Mouse (Mus musculus): Measurements from ENCODE around the gene Ntrk3.

Ntrk3 gene

GRCm38 (mm10) chr7:78248119-78248642, 489.6 kb downstream of the Ntrk3 start:
- in situ Hi-C loops (cut with MseI, MboI), result no loop called here

GRCm38 (mm10) chr7:78239012-78239411, 498.8 kb downstream of the Ntrk3 start:
- in situ Hi-C loops (cut with MseI, MboI), result no loop called here

- in situ Hi-C loops (cut with MseI, MboI), result no loop called here
These were observed 516.1 kb downstream of the Ntrk3 start for GRCm38 (mm10) chr7:78221668-78222067.

DNA sequence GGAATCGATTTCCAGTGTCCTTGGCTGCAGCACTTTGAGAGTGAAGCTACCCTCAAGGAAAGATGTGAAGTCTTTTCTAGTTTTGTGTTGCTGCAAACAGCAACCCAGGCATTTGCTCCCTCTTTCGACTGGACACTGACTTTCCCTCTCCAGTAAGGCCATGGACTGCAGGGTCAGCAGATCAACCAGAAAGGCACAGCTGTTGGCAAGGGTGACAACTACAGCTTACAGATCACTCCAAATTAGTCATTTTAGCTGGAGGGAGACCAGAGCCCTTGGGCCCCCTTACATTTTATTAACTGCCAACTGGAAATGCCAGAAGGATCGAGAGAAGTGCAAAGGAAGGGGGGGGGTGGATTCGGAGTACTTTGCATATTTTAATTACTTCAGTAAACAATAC, 516.9 kb downstream of the Ntrk3 start:
- in situ Hi-C loops (cut with MseI, MboI), result no loop called here

DNA sequence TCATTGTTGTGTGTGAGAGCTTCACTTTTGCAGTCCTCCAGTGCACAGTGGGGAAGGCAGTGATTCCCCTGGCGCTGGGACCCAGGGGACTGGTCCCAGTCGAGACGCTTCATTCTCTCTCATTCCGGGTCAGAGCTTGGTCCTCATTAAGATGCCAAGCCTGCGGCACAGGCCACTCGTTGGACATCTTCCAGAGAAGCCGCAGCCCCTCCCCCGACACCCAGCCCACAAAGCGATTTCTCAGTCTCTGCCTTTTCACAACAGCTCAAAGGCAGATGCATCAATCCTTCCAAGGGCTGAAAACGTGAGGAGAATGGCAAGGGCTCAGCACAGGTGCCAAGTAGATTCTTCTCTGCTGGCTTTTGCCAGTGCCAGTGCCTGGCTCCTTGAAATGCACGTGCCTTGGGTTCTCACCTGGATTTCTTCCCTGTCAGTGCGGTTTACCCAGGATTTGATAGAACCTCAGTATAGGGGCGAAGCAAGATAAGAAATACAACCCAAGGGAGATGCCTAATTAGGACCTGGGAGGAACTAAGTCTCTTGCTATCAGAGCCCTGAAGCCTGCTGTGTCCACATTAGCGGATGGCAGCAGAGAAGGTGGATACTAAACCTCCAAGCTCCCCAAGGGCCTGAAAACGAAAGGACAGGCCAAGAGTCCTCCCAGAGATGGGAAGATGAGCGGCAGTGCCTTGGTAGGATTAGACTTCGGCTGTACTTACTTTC, 546.7 kb downstream of the Ntrk3 start:
- in situ Hi-C loops (cut with MseI, MboI), result no loop called here

- in situ Hi-C loops (cut with MseI, MboI), result no loop called here
These were observed 552.2 kb downstream of the Ntrk3 start for GRCm38 (mm10) chr7:78185578-78185977.

GRCm38 (mm10) chr7:78183396-78183795, 554.4 kb downstream of the Ntrk3 start:
- in situ Hi-C loops (cut with MseI, MboI), result no loop called here

DNA sequence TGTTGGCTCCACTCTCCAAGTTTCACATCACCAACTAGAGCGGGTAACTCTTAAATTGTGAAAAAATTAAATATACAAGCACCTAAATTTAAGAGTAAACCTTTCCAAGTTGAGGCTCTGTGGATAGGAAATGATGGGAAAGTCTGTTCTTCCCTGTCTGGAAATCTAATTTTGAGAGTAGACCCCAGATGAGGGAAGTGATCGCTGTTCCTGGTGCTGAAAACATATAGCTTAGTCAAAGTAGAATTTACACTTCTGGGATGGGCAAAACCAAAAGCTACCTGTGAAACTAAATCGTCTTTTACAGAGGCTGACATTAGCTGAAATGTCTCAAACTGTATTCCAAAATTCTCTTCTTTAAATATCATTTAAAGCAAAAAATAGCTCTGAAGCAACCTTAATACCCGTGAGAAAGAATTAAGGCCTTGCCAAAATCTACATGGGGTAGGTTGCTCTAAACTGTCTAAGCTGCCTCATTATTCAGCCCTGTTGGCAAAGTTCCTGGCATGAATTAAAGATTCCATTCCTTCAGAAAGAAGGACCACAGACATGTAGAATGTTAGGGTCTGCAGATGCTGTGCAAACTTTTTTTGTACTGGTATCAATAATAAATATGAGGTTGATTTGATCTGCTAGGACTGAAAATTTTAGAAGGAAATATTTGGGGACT, 557.7 kb downstream of the Ntrk3 start:
- in situ Hi-C loops (cut with MseI, MboI), result no loop called here

- in situ Hi-C loops (cut with MseI, MboI), result no loop called here
These were observed 565.4 kb downstream of the Ntrk3 start for GRCm38 (mm10) chr7:78172267-78172955.

DNA sequence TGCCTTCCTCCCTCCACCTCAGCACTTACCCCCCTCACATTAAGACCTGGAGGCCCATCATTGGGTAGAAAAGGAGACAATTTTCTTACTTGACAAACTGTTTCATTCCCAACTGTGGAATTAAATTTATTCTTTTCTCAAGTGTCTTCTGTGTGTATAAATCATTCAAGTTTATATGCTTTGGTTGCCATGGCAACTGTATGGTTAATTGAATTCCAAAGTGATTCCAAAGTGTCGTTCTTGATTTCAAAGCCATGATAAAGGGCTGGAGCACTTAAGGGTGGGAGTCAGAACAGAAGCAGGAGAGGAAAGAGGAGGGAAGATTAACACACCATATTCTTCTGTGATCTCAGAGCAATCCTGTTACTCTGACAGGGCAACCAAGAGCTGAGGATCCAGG, 572.3 kb downstream of the Ntrk3 start:
- in situ Hi-C loops (cut with MseI, MboI), result no loop called here

DNA sequence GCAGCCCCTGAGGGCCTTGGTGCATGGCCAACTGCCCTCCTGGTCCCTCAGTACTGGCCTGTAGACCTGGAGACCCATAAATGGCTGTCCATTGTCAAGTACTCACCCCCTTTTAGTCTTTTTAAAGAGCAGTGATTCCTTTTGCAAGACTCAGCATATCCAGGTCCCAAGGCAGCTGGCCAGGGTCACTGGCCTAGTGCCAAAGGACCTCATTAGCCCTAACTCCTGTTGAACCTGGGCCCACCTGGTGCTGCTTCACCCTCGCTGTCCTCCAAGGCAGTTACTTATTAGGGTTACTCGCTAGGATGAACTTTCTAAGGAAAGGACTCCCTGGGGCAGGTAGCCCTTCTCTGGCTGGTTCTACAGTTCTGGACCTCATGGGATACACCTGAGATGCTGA, 579.9 kb downstream of the Ntrk3 start:
- in situ Hi-C loops (cut with MseI, MboI), result no loop called here

GRCm38 (mm10) chr7:78145251-78145650, 592.6 kb downstream of the Ntrk3 start:
- in situ Hi-C loops (cut with MseI, MboI), result no loop called here

DNA sequence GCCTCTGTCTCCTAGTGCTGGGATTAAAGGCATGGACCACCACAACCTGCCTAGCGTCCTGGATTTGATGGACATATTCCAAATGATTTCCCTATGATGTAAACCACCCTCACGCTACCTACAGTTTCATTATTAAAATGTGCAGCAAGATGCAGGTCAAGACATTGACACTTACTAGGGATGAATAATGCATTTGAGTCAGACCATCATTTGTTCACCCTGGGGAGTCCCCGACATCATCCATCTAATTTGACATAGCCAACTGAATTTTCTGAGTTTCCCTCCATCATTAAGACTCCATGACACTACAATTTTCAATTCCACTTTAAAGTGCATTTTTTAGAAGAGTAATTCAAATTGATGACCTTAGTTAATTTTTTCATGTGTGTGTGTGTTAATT, 593.0 kb downstream of the Ntrk3 start:
- in situ Hi-C loops (cut with MseI, MboI), result no loop called here

GRCm38 (mm10) chr7:78129966-78130365, 607.8 kb downstream of the Ntrk3 start:
- in situ Hi-C loops (cut with MseI, MboI), result no loop called here

All from mouse trophoblast stem cell (cell line).